Mouse (Mus musculus): ENCODE measurements around the gene Supt4a. TPM values are rescaled to one million over a fixed set of nuclear protein-coding genes. Genes with fewer than 3 reads are reported as not detected.

Supt4a gene
- 174 and 180 TPM in 2 replicates for polyA plus RNA-seq (2014; fragmentation: Nextera tagmentation; extraction: Ambion mirVana)

DNA sequence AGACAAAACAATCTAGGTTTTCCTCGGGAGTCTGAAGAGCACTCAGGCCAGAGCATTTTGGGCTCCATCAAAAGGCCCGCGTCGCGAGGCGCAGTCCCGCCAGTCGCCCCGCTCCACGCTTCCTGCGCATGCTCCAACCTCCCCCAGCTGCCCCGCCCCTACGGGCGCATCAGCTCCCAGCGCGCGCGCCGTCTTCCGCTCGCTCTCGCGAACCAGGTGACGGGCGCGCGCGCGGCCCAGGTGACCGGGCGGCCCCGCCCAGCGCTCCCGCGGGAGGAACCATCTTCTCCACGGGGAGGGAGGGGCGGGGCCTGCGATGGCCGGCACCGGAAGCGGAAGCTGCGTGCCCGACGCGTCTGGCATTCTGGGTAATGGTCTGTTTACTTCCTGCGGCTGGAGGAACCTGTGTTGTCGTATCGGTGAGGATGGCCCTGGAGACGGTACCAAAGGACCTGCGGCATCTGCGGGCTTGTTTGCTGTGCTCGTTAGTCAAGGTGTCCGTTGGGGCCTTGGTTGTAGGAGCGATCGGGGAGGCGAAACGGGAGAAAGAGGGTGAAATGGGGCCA lies at the start of gene Supt4a:
TSS of gene Supt4a (plus strand) at position 378 of the 566 bp plus-strand sequence.
- under 1% methylated on average over 57 of the region's 57 CpGs for WGBS
- Histone ChIP-seq H3K27ac (replicated peaks; ENCODE audit: low read depth, low read length) (peak within 1 kb of the TSS; percentile 53; the same call in 1 of the 2 replicates), H3K9ac (replicated peaks; ENCODE audit: low read length) (peak within 1 kb of the TSS; percentile 82)

DNA sequence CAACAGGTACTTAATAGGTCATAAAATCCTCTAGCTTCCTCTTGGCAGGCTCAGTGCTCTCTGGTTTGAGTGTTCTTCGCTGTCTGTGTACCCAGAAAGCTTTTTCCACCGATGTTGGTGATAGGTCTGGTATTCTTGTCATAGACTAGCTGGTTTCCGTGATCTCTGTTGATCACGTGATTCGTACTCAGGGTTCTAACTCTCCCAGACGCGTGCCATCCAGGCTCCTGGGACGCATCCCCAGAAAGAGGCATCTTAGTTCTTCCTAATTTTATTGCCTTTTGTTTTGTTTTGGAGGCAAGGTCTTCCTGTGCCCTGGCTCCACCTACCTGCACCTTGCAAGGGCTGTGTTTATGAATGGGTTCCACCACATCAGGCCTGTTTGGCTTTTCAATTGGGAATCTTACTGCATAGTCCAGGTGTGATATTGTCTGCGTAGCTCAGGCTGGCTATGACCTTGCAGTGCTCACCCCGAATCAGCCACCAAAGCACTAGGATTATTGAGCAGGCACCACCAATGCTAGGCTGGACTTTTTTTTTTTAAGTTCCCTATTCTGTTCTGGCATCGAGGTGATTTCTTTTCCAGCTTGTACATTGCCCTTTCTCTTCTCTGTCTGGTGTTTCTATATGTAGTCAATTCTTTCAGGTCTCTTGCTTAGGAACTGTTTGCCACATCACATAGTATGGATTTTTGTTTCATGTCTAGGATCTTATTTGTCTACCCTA lies 48.7 kb upstream of the Supt4a start:
- Histone ChIP-seq H3K27ac (replicated peaks; ENCODE audit: low read depth, low read length) (no peak overlapping the region), H3K9me3 (replicated peaks; ENCODE audit: control insufficient read depth, low read length) (no peaks in the 10 kb centered on the region), H3K9ac (replicated peaks; ENCODE audit: low read length) (no peak overlapping the region), H3K4me1 (ENCODE audit: control insufficient read depth, insufficient read depth, low read length) (no peaks in the 10 kb centered on the region; the same call in 1 of the 2 replicates), H3K4me3 (ENCODE audit: low read depth, low read length) (no peak overlapping the region), H3K4me2 (ENCODE audit: low read depth, low read length) (no peak overlapping the region), H3K27me3 (ENCODE audit: control insufficient read depth, insufficient read depth, low read length) (no peaks in the 10 kb centered on the region), H3K36me3 (replicated peaks; ENCODE audit: control insufficient read depth, insufficient read depth, low read depth, low read length) (no peaks in the 10 kb centered on the region; the same call in 1 of the 2 replicates)
- ATAC-seq (replicated peaks; ENCODE audit: insufficient number of reproducible peaks, low FRiP score, low TSS enrichment, low read depth) (no peak), DNase-seq (ENCODE audit: low spot score) (no peak)
- WGBS, result 90% methylated on average over 11 of the region's 11 CpGs

More for the DNA sequence above, at the start of gene Supt4a:
- H3K9me3 ChIP-seq (replicated peaks; ENCODE audit: control insufficient read depth, low read length), result no peaks in the 10 kb centered on the region
- H3K36me3 ChIP-seq (replicated peaks; ENCODE audit: control insufficient read depth, insufficient read depth, low read depth, low read length), result no peaks in the 10 kb centered on the region
- peak; percentile 97 for DNase-seq (ENCODE audit: low spot score)
- peak within 1 kb of the TSS; percentile 83 for H3K4me3 ChIP-seq (ENCODE audit: low read depth, low read length)
- peaks cover 3% of the 10 kb centered on the region; the same call in 1 of the 2 replicates for H3K4me1 ChIP-seq (ENCODE audit: control insufficient read depth, insufficient read depth, low read length)
- no peaks in the 10 kb centered on the region for H3K27me3 ChIP-seq (ENCODE audit: control insufficient read depth, insufficient read depth, low read length)
- ATAC-seq (replicated peaks; ENCODE audit: insufficient number of reproducible peaks, low FRiP score, low TSS enrichment, low read depth), result peak; percentile 88
- peak within 1 kb of the TSS; percentile 72 for H3K4me2 ChIP-seq (ENCODE audit: low read depth, low read length)

DNA sequence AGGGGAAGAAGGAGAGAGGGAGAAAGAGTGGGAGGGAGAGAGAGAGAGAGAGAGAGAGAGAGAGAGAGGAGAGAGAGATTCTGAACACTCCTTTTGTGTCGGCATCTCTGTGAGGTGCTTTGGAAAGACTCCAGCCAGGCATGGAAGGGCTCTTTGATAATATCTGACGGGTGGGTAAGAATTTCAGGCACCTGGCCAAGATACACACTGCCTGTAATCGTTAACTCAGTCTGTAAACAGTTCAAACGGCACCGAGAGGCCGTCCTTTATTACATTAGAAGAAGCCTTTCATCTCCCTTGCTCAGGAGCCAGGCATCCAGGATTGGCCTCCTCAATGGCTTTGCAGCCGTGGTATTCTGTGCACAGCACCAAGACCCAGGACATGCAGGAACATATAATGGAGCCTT lies 47.9 kb upstream of the Supt4a start:
- no peak for ATAC-seq (replicated peaks; ENCODE audit: insufficient number of reproducible peaks, low FRiP score, low TSS enrichment, low read depth)
- no peak overlapping the region for H3K4me3 ChIP-seq (ENCODE audit: low read depth, low read length)

DNA sequence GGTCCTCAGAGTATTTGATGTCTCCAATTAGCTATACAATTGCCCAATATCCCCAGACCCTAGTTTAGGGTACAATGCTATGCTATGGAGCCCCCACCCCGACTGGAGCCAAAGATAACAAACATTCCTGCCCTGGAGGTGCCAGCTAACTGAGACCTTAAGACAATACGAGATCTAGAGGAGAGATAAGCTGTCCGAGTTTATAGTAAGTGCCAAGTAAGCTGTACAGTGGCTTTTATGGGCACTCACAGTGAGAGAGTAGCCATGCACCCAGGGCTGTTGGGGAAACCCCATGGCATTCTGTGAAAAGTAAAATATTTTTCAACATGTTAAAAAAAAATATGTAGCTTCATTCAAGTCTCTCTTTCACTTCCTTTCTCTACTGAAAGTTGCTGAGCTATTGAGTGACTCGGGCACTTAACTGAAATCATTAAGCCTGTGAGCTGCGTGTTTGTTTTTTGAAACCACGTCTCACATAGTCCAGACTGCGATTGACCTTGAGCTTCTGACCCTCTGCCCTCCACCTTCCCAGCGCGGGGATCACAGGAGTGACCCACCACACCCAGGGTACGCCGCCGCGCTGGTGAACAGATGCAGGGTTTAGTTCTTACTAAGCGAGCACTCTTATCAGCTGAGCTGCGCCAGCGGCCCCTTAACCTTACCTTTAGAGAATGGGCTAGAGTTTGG lies 47.2 kb upstream of the Supt4a start:
- Histone ChIP-seq H3K36me3 (replicated peaks; ENCODE audit: control insufficient read depth, insufficient read depth, low read depth, low read length) (no peaks in the 10 kb centered on the region; the same call in 1 of the 2 replicates), H3K27me3 (ENCODE audit: control insufficient read depth, insufficient read depth, low read length) (no peaks in the 10 kb centered on the region), H3K27ac (replicated peaks; ENCODE audit: low read depth, low read length) (no peak overlapping the region), H3K4me1 (ENCODE audit: control insufficient read depth, insufficient read depth, low read length) (no peaks in the 10 kb centered on the region; the same call in 1 of the 2 replicates), H3K9me3 (replicated peaks; ENCODE audit: control insufficient read depth, low read length) (no peaks in the 10 kb centered on the region), H3K9ac (replicated peaks; ENCODE audit: low read length) (no peak overlapping the region), H3K4me3 (ENCODE audit: low read depth, low read length) (no peak overlapping the region), H3K4me2 (ENCODE audit: low read depth, low read length) (no peak overlapping the region)
- ATAC-seq (replicated peaks; ENCODE audit: insufficient number of reproducible peaks, low FRiP score, low TSS enrichment, low read depth) (no peak), DNase-seq (ENCODE audit: low spot score) (no peak)
- 61% methylated on average over 16 of the region's 16 CpGs for whole genome bisulfite sequencing

More for the DNA sequence above, 47.9 kb upstream of the Supt4a start:
- H3K36me3 ChIP-seq (replicated peaks; ENCODE audit: control insufficient read depth, insufficient read depth, low read depth, low read length), result no peaks in the 10 kb centered on the region; the same call in 1 of the 2 replicates
- no peaks in the 10 kb centered on the region for H3K27me3 ChIP-seq (ENCODE audit: control insufficient read depth, insufficient read depth, low read length)
- no peak overlapping the region for H3K27ac ChIP-seq (replicated peaks; ENCODE audit: low read depth, low read length)
- WGBS, result 32% methylated on average over 7 of the region's 7 CpGs
- peak; percentile 68 for DNase-seq (ENCODE audit: low spot score)
- H3K9me3 ChIP-seq (replicated peaks; ENCODE audit: control insufficient read depth, low read length), result no peaks in the 10 kb centered on the region
- no peaks in the 10 kb centered on the region; the same call in 1 of the 2 replicates for H3K4me1 ChIP-seq (ENCODE audit: control insufficient read depth, insufficient read depth, low read length)
- no peak overlapping the region for H3K4me2 ChIP-seq (ENCODE audit: low read depth, low read length)
- H3K9ac ChIP-seq (replicated peaks; ENCODE audit: low read length), result no peak overlapping the region

DNA sequence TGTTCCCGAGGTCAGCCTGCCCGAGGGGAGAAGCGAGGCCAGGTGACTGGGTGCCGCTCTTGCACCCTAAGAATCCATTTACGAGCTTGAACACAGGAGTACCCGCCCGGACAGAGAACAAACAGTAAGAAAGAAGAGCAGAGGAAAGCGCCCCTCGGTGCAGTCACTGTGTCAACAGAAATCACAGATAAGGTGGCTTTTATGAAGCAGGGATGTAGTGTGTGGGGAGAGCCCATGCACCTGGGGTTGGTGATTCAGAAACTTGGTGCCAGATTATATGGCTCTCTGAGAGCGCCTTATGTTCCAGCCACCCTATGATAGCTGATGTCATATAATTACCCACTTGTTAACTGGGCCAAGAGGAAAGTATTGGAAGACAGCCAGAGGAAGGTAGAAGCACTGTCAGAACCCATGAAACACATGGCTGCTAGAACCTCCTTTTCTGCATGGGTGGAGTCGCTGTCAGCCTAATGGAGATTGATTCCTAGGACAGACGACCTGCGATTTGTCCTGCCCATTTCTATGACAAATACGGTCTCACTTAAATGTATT lies 40.1 kb upstream of the Supt4a start:
- no peak overlapping the region for H3K9ac ChIP-seq (replicated peaks; ENCODE audit: low read length)
- DNase-seq (ENCODE audit: low spot score), result no peak
- no peaks in the 10 kb centered on the region for H3K27me3 ChIP-seq (ENCODE audit: control insufficient read depth, insufficient read depth, low read length)
- no peak overlapping the region for H3K4me2 ChIP-seq (ENCODE audit: low read depth, low read length)
- H3K4me3 ChIP-seq (ENCODE audit: low read depth, low read length), result no peak overlapping the region
- WGBS, result 79% methylated on average over 14 of the region's 14 CpGs
- no peak for ATAC-seq (replicated peaks; ENCODE audit: insufficient number of reproducible peaks, low FRiP score, low TSS enrichment, low read depth)
- no peaks in the 10 kb centered on the region for H3K4me1 ChIP-seq (ENCODE audit: control insufficient read depth, insufficient read depth, low read length)
- H3K36me3 ChIP-seq (replicated peaks; ENCODE audit: control insufficient read depth, insufficient read depth, low read depth, low read length), result no peaks in the 10 kb centered on the region
- H3K9me3 ChIP-seq (replicated peaks; ENCODE audit: control insufficient read depth, low read length), result no peaks in the 10 kb centered on the region
- no peak overlapping the region for H3K27ac ChIP-seq (replicated peaks; ENCODE audit: low read depth, low read length)

DNA sequence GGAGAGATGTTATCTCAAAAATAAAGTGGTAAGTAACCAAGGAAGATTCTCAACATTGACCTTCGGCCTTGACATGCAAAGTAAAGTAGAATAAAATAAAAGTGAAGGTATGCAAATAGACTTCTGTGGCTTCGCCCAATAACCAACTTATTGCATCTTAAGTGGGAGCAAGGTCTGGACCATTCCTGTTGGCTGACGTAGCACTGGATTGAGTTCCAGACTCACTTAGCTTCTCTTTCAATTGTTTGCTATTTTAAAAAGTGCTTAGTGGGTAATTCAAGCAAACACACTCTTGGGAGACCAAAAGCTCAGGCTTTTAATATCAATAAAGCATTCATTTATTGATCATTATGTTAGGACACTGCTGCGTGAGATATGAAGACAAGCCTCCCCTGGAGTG lies 39.2 kb upstream of the Supt4a start:
- no peak for ATAC-seq (replicated peaks; ENCODE audit: insufficient number of reproducible peaks, low FRiP score, low TSS enrichment, low read depth)
- Histone ChIP-seq H3K9ac (replicated peaks; ENCODE audit: low read length) (no peak overlapping the region), H3K4me3 (ENCODE audit: low read depth, low read length) (no peak overlapping the region), H3K27me3 (ENCODE audit: control insufficient read depth, insufficient read depth, low read length) (no peaks in the 10 kb centered on the region), H3K4me2 (ENCODE audit: low read depth, low read length) (no peak overlapping the region), H3K9me3 (replicated peaks; ENCODE audit: control insufficient read depth, low read length) (no peaks in the 10 kb centered on the region), H3K27ac (replicated peaks; ENCODE audit: low read depth, low read length) (no peak overlapping the region), H3K36me3 (replicated peaks; ENCODE audit: control insufficient read depth, insufficient read depth, low read depth, low read length) (no peaks in the 10 kb centered on the region), H3K4me1 (ENCODE audit: control insufficient read depth, insufficient read depth, low read length) (no peaks in the 10 kb centered on the region)
- 90% methylated on average over 4 of the region's 4 CpGs for WGBS
- no peak for DNase-seq (ENCODE audit: low spot score)

DNA sequence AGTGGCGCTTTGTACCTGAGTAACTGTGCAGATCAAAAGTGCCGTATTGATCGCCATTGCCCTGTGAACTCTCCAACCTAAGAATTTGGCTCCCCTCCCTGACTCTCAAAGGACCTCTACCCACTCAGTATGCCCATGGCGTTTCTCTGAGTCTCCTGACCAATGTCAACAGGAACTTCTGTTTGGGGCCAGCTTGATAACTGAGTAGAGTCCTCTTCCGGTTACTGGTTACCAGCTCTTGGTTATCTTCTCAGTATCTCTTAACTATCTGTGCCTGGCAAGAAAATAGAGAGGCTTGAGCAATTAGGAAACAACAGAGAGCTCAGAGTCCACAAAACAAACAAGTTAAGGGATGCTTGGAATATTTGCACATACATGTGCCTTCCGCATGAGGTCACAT lies 36.2 kb upstream of the Supt4a start:
- Histone ChIP-seq H3K27me3 (ENCODE audit: control insufficient read depth, insufficient read depth, low read length) (no peaks in the 10 kb centered on the region), H3K4me3 (ENCODE audit: low read depth, low read length) (no peak overlapping the region), H3K36me3 (replicated peaks; ENCODE audit: control insufficient read depth, insufficient read depth, low read depth, low read length) (no peaks in the 10 kb centered on the region), H3K27ac (replicated peaks; ENCODE audit: low read depth, low read length) (no peak overlapping the region), H3K4me2 (ENCODE audit: low read depth, low read length) (no peak overlapping the region), H3K4me1 (ENCODE audit: control insufficient read depth, insufficient read depth, low read length) (no peaks in the 10 kb centered on the region), H3K9ac (replicated peaks; ENCODE audit: low read length) (no peak overlapping the region), H3K9me3 (replicated peaks; ENCODE audit: control insufficient read depth, low read length) (no peaks in the 10 kb centered on the region)
- DNase-seq (ENCODE audit: low spot score) (no peak), ATAC-seq (replicated peaks; ENCODE audit: insufficient number of reproducible peaks, low FRiP score, low TSS enrichment, low read depth) (no peak)
- 87% methylated on average over 6 of the region's 6 CpGs for WGBS

All from embryonic facial prominence, embryonic 11.5 days (tissue).